Mouse (Mus musculus) G1E (cell line): ENCODE data around the gene Znrf4. TPM values are rescaled to one million over a fixed set of nuclear protein-coding genes. Genes with fewer than 3 reads are reported as not detected.
A peak's percentile ranks its signal among the peaks of the same experiment; 100 is the strongest.

Experiments used
- ATAC-seq: 2 replicates; pipeline ENCODE4 v1.8.0; 2016; ENCODE audit warnings: mild to moderate bottlenecking; ENCODE audit not compliant: insufficient number of reproducible peaks, poor library complexity, low FRiP score, severe bottlenecking; ENCODE audit errors: extremely low read depth
- DNase-seq: peaks from one replicate; pipeline ENCODE4 v3.0.0; 2012; ENCODE audit warnings: low spot score
- H3K27me3 ChIP-seq: 2 replicates; pipeline ENCODE4 v1.6.1; 2012; ENCODE audit warnings: mild to moderate bottlenecking, low read length, inconsistent platforms; ENCODE audit not compliant: insufficient read depth
- H3K36me3 ChIP-seq: replicated peaks from 2 replicates; pipeline ENCODE3; 2012; ENCODE audit warnings: mild to moderate bottlenecking, inconsistent platforms
- H3K4me1 ChIP-seq: 2 replicates; pipeline ENCODE4 v1.6.1; 2012; ENCODE audit warnings: low read depth, low read length, inconsistent platforms, mixed read lengths; ENCODE audit not compliant: insufficient read depth
- H3K4me3 ChIP-seq: 2 replicates; pipeline ENCODE4 v1.5.1; 2012; ENCODE audit warnings: low read depth, mild to moderate bottlenecking, inconsistent platforms, low read length, moderate library complexity, mixed read lengths
- H3K9me3 ChIP-seq: replicated peaks from 2 replicates; pipeline ENCODE4 v1.6.1; 2012; ENCODE audit warnings: inconsistent platforms
- CTCF ChIP-seq: IDR thresholded peaks from 2 replicates; pipeline ENCODE4 v1.5.1; 2012; ENCODE audit warnings: low read depth, low read length, inconsistent platforms, mixed read lengths
- GATA1 ChIP-seq: IDR thresholded peaks from 2 replicates; pipeline ENCODE4 v1.6.1; 2012; ENCODE audit warnings: borderline replicate concordance, low read length, inconsistent platforms, mixed read lengths
- GATA2 ChIP-seq: IDR thresholded peaks from 2 replicates; pipeline ENCODE4 v1.6.1; 2012; ENCODE audit warnings: low read depth, low read length, inconsistent platforms, borderline replicate concordance
- POLR2AphosphoS5 ChIP-seq: IDR thresholded peaks from 2 replicates; pipeline ENCODE4 v1.6.1; 2012; ENCODE audit warnings: low read depth, low read length, inconsistent platforms; ENCODE audit not compliant: insufficient replicate concordance
- TAL1 ChIP-seq: conservative IDR thresholded peaks from 2 replicates; pipeline ENCODE4 v1.6.1; 2012; ENCODE audit warnings: low read depth, low read length, inconsistent platforms, mixed read lengths
- polyA plus RNA-seq: library from polyadenylated mRNA; stranded (reverse); fragments of >175 nt; gene quantifications from 2 replicates; pipeline ENCODE4 v1.2.3, GENCODE M21; 2012
- total RNA-seq, 2 experiments: library from RNA; stranded (forward) in 1 of 2; stranded (reverse) in 1 of 2; fragments of 200-1000 nt in 1 of 2; fragments of >200 nt in 1 of 2; fragmentation: Nextera tagmentation in 1 of 2; gene quantifications; 2 replicates each; pipeline ENCODE4 v1.2.3; 2014 to 2017

Gene Znrf4
- total and polyA plus RNA-seq, 3 experiments, result not detected

GRCm38 (mm10) chr17:56476402-56476752 is 35.9 kb downstream of the Znrf4 start, which contains the start of gene Ptprs:
Gene Ptprs, minus strand, starts transcription at chr17:56476483.
- Histone ChIP-seq H3K36me3 (no peaks in the 10 kb centered on the region), H3K4me1 (peaks cover 66% of the 10 kb centered on the region), H3K27me3 (peaks cover 69% of the 10 kb centered on the region), H3K9me3 (peaks cover 30% of the 10 kb centered on the region), H3K4me3 (no peak within 1 kb of the TSS; the same call in 1 of the 2 replicates)
- DNase-seq (no peak), ATAC-seq (no peak)
- no peak for TF ChIP-seq POLR2AphosphoS5
- no peak for TF ChIP-seq GATA2
- no peak for TF ChIP-seq TAL1
- no peak for TF ChIP-seq CTCF
- TF ChIP-seq GATA1, result no peak

DNA sequence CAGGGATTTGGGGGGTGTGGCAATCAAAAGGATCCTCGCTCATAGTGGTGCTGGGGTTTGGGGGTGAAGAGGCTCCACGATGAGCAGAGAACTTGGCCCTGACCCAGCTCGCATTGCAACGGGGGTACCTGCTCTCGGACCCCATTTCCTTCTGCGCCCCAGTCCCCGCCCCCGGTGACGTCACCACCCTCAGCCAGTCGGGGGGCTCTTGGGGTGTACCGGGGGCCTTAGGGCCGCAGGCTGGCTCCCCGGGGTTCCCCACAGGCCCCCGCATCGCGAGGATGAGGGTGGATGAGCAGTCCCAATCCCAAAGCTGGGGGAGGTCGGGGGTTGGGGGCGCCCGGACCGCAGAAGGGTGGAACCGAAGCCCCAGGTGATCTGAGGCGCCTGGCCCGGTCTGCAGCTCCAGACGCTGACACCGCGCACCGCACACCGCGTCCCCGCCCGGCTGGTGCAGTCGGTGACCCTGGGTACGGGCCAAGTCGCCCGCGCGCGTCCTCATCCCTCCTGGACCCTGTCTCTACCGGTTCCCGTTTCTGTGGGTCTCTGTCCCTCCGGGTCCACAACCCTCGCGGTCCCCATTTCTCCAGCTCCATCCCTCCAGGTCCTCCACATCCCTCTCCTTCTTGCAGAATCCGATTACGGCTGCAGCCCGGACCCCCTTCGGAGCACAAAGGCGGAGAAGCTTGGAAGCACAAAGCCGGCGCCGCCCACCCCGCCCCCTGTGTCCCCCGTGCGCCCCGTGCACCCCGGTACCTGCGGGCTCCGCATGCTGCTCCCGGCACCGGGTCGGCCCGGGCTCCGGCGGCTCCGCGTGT is 36.4 kb downstream of the Znrf4 start:
- no peak for ATAC-seq
- Histone ChIP-seq H3K36me3 (no peaks in the 10 kb centered on the region), H3K4me1 (peaks cover 68% of the 10 kb centered on the region), H3K9me3 (peaks cover 30% of the 10 kb centered on the region), H3K4me3 (no peak overlapping the region; the same call in 1 of the 2 replicates), H3K27me3 (peaks cover 73% of the 10 kb centered on the region)
- TF ChIP-seq POLR2AphosphoS5 (no peak), CTCF (no peak), TAL1 (no peak), GATA1 (no peak), GATA2 (no peak)
- DNase-seq, result no peak

- DNase-seq (no peak), ATAC-seq (no peak)
- H3K4me3 ChIP-seq, result peak overlapping the region; percentile 28; the same call in 1 of the 2 replicates
- H3K27me3 ChIP-seq, result peaks cover 80% of the 10 kb centered on the region
- peaks cover 70% of the 10 kb centered on the region for H3K4me1 ChIP-seq
- TF ChIP-seq CTCF, result no peak
- TF ChIP-seq GATA2, result no peak
- no peak for TF ChIP-seq POLR2AphosphoS5
- TF ChIP-seq TAL1, result no peak
- no peak for TF ChIP-seq GATA1
- H3K9me3 ChIP-seq, result peaks cover 30% of the 10 kb centered on the region
- no peaks in the 10 kb centered on the region for H3K36me3 ChIP-seq
These were observed 37.2 kb downstream of the Znrf4 start for GRCm38 (mm10) chr17:56474831-56475581.

DNA sequence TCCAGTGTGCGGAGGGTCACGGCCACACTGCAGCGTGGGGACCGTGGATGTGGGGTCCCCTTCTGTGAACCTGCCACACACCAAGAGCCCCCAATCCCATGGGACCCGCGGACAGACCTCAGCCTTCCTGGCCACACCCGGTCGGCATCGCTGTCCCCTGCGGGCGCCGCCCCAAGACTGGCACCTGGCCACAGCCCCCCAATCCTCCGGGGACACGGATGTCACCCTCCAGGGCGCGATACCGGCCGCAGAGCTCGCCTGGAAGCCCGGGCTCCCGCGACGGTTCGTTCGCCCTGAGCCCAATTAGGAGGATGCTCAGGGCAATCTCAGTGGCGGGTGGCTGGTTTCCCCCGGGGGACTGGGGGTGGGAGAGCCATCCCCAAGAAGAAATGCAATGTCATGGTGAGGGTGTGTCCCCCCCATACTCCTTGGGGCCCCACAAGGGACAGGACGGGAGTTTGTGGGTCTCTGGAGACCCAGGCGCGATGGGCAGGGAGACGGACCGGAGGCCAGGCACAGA is 37.9 kb downstream of the Znrf4 start:
- Histone ChIP-seq H3K4me1 (peaks cover 70% of the 10 kb centered on the region), H3K9me3 (peaks cover 30% of the 10 kb centered on the region), H3K27me3 (peaks cover 85% of the 10 kb centered on the region), H3K36me3 (no peaks in the 10 kb centered on the region), H3K4me3 (peak overlapping the region; percentile 28; the same call in 1 of the 2 replicates)
- no peak for DNase-seq
- no peak for ATAC-seq
- no peak for TF ChIP-seq POLR2AphosphoS5
- no peak for TF ChIP-seq GATA2
- no peak for TF ChIP-seq GATA1
- TF ChIP-seq TAL1, result no peak
- TF ChIP-seq CTCF, result no peak

- no peak for DNase-seq
- peaks cover 33% of the 10 kb centered on the region for H3K9me3 ChIP-seq
- no peak for ATAC-seq
- no peaks in the 10 kb centered on the region for H3K36me3 ChIP-seq
- H3K4me1 ChIP-seq, result peaks cover 72% of the 10 kb centered on the region
- peak overlapping the region; percentile 71; the same call in 1 of the 2 replicates for H3K4me3 ChIP-seq
- no peak for TF ChIP-seq GATA1
- TF ChIP-seq TAL1, result no peak
- no peak for TF ChIP-seq CTCF
- TF ChIP-seq POLR2AphosphoS5, result no peak
- no peak for TF ChIP-seq GATA2
- H3K27me3 ChIP-seq, result peaks cover 91% of the 10 kb centered on the region
These were observed 38.7 kb downstream of the Znrf4 start for GRCm38 (mm10) chr17:56473611-56473905.
